In genomic region chr10:44518631-44519030, GRCm38 (mm10) we compare ENCODE assay signal across 18 mouse cellular contexts. TPM values are rescaled to one million over a fixed set of nuclear protein-coding genes. Genes with fewer than 3 reads are reported as not detected.
DNase-seq lines count a peak whose midpoint lies in the region; ATAC-seq lines count a peak whose summit lies in the region.
"Had no signal": no experiment of that assay in that cellular context is flagged by ENCODE, and none has a peak within 500 bp of the region (broad histone marks: within the 10 kb centered on the region; RNA-seq: fewer than 3 reads in every experiment).

No protein-coding gene starts in this region.

- no peak overlapping the region for H3K9ac ChIP-seq in intestine, embryonic 14.5 days (ENCODE audit: low read length)
- no peak overlapping the region for H3K9ac ChIP-seq in intestine, embryonic 16.5 days (ENCODE audit: low read depth, low read length)
- H3K9ac ChIP-seq: forebrain, postnatal 0 days; hindbrain, embryonic 15.5 days; intestine, embryonic 15.5 days had no signal

- WGBS in intestine, embryonic 14.5 days: 78% methylated on average over 7 of the region's 7 CpGs
- 74% methylated on average over 7 of the region's 7 CpGs for WGBS in intestine, embryonic 16.5 days

- no peaks in the 10 kb centered on the region for H3K36me3 ChIP-seq in intestine, embryonic 14.5 days (ENCODE audit: control insufficient read depth, insufficient read depth, low read length)
- no peaks in the 10 kb centered on the region for H3K36me3 ChIP-seq in intestine, embryonic 16.5 days (ENCODE audit: control insufficient read depth, insufficient read depth, low read length)
- H3K36me3 ChIP-seq: hindbrain, embryonic 15.5 days; intestine, embryonic 15.5 days had no signal

- H3K27me3 ChIP-seq in intestine, embryonic 14.5 days (replicated peaks; ENCODE audit: control insufficient read depth, insufficient read depth, low read length): no peaks in the 10 kb centered on the region
- H3K27me3 ChIP-seq in intestine, embryonic 16.5 days (replicated peaks; ENCODE audit: control insufficient read depth, insufficient read depth, low read length): no peaks in the 10 kb centered on the region
- H3K27me3 ChIP-seq: hindbrain, embryonic 15.5 days; intestine, embryonic 15.5 days had no signal

- peak; percentile 75 for DNase-seq in heart, adult 11 months
- DNase-seq in heart, postnatal 36 days: no peak
- peak; percentile 13 for DNase-seq in intestine, embryonic 14.5 days (ENCODE audit: low spot score)
- peak; percentile 32 to 45 for DNase-seq in heart, postnatal 10 days
- DNase-seq in spleen, adult 18-20 months: no peak
- DNase-seq in left cerebral cortex, postnatal 36 days (ENCODE audit: low spot score in 2 of 2): no peak
- DNase-seq: adrenal gland, postnatal 10 days; cerebellum, adult 8-10 months; cerebellum, postnatal 36 days; forebrain, postnatal 0 days; kidney, adult 9 months; kidney, postnatal 14 days had no signal

- ATAC-seq in intestine, embryonic 14.5 days (replicated peaks; ENCODE audit: low FRiP score, low TSS enrichment, low read depth): no peak
- no peak for ATAC-seq in intestine, embryonic 16.5 days
- ATAC-seq in megakaryocyte, adult 5-6 weeks (ENCODE audit: poor library complexity, severe bottlenecking): no peak
- ATAC-seq: forebrain, postnatal 0 days; intestine, embryonic 15.5 days had no signal

- no peaks in the 10 kb centered on the region for H3K4me1 ChIP-seq in intestine, embryonic 14.5 days (replicated peaks; ENCODE audit: control insufficient read depth, insufficient read depth, low read length)
- no peaks in the 10 kb centered on the region for H3K4me1 ChIP-seq in intestine, embryonic 16.5 days (ENCODE audit: control insufficient read depth, insufficient read depth, low read length)
- H3K4me1 ChIP-seq: hindbrain, embryonic 15.5 days; intestine, embryonic 15.5 days had no signal

- H3K4me2 ChIP-seq in intestine, embryonic 14.5 days (ENCODE audit: low read length): no peak overlapping the region
- no peak overlapping the region for H3K4me2 ChIP-seq in intestine, embryonic 16.5 days (ENCODE audit: low read depth, low read length)
- H3K4me2 ChIP-seq: hindbrain, embryonic 15.5 days; intestine, embryonic 15.5 days; midbrain, embryonic 11.5 days had no signal

- intact Hi-C loops in heart, postnatal 36 days (cut with DNase I): no loop called here
- intact Hi-C loops in heart, postnatal 10 days (cut with DNase I): no loop called here
- intact Hi-C loops in left cerebral cortex, postnatal 36 days (cut with DNase I): no loop called here

- no peak overlapping the region for H3K4me3 ChIP-seq in intestine, embryonic 14.5 days (ENCODE audit: low read depth, low read length)
- H3K4me3 ChIP-seq in intestine, embryonic 16.5 days (ENCODE audit: low read length): no peak overlapping the region
- H3K4me3 ChIP-seq: hindbrain, embryonic 15.5 days; intestine, embryonic 15.5 days; layer of hippocampus, adult 2 months had no signal

- H3K9me3 ChIP-seq in intestine, embryonic 14.5 days (ENCODE audit: control insufficient read depth, low read length): no peaks in the 10 kb centered on the region
- no peaks in the 10 kb centered on the region for H3K9me3 ChIP-seq in intestine, embryonic 16.5 days (ENCODE audit: control insufficient read depth, low read length)
- H3K9me3 ChIP-seq: hindbrain, embryonic 15.5 days; intestine, embryonic 15.5 days had no signal

- no peak overlapping the region for H3K27ac ChIP-seq in intestine, embryonic 14.5 days (ENCODE audit: low read depth)
- H3K27ac ChIP-seq in intestine, embryonic 16.5 days (ENCODE audit: low read length): no peak overlapping the region
- H3K27ac ChIP-seq: hindbrain, embryonic 15.5 days; intestine, embryonic 15.5 days; layer of hippocampus, adult 2 months had no signal

RNA-seq across cellular contexts. Expression of gene Prdm1, which starts 9.7 kb away (rescaled TPM):
- total RNA-seq in heart, postnatal 36 days (2021): 1 to 10 TPM; 1.6 to 2.4 TPM
- polyA plus RNA-seq in intestine, embryonic 14.5 days (2014; fragmentation: Nextera tagmentation; extraction: Ambion mirVana): 26.3 and 30.5 TPM in 2 replicates
- 22.1 and 28.4 TPM in 2 replicates for polyA plus RNA-seq in intestine, embryonic 16.5 days (2015; fragmentation: Nextera tagmentation; extraction: Ambion mirVana)
- total RNA-seq in heart, postnatal 10 days (2021): 1 to 10 TPM; 2.3 to 6.2 TPM
- under 1 TPM; 0.59 to 0.84 TPM for total RNA-seq in left cerebral cortex, postnatal 36 days (2021)
- 1.9 and 2.2 TPM in 2 replicates for total RNA-seq in megakaryocyte, adult 5-6 weeks (2015)
- total RNA-seq in megakaryocyte, adult 5-6 weeks (2017): 1.1 and 2.0 TPM in 2 replicates

Comparison
In these comparisons a context has a peak if more than half of its experiments do, and no peak if none do; other contexts are left out.
1. DNase-seq: peak in heart, adult 11 months (single experiment), intestine, embryonic 14.5 days (single experiment) and heart, postnatal 10 days (2 of 2); none in heart, postnatal 36 days (0 of 2), spleen, adult 18-20 months (0 of 2) and left cerebral cortex, postnatal 36 days (0 of 2).